Mouse (Mus musculus): Measurements from ENCODE around the gene Klk1b22. TPM values are rescaled to one million over a fixed set of nuclear protein-coding genes. Genes with fewer than 3 reads are reported as not detected.
"Not testable (repeated sequence)": the region's sequence is repeated elsewhere in the genome, so short reads cannot be mapped to it uniquely, and the experiment has no call there.

The Klk1b22 gene
- not detected for total RNA-seq (2022)

DNA sequence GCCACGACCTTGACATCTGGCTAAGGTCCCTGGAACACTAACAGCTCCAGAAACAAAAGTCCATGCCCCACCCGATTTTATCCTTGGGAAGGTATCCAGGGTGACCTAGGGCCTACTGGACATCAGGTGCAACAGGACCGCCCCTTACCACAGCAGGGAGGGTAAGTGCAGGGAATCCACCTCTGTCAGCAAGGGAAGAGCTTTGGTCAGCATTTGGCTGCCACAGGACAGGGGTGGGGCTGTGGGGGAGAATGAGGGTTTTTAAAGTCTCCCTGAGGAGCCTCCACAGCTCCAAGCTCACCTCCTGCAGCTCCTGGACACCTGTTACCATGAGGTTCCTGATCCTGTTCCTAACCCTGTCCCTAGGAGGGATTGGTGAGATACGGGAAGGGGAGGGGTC, at the start of gene Klk1b22:
Gene Klk1b22, plus strand, starts transcription at position 301 of the 400 bp plus-strand sequence.
- no peak for DNase-seq (ENCODE audit: low spot score in 2 of 2)

DNA sequence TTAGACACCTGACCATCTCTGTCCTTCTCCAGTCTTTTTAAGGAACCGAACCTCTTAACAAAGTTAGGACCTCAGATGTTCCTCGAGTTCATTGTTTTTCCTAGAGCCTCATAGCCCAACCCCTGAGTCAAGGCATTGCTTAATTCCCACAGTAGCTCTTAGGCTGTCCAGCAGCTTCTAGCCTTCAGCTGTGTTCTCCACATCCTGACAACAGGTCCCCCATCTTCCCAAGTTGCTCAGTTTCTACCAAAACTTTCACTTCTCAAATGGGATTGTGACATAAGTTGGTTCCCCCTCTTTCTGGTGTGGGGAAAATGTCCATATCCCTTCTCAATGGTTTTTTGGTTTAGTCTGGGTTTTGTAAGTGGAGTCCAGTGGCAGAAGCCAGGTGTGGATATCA, 40.4 kb upstream of the Klk1b22 start:
- DNase-seq (ENCODE audit: low spot score in 2 of 2) = no peak

DNA sequence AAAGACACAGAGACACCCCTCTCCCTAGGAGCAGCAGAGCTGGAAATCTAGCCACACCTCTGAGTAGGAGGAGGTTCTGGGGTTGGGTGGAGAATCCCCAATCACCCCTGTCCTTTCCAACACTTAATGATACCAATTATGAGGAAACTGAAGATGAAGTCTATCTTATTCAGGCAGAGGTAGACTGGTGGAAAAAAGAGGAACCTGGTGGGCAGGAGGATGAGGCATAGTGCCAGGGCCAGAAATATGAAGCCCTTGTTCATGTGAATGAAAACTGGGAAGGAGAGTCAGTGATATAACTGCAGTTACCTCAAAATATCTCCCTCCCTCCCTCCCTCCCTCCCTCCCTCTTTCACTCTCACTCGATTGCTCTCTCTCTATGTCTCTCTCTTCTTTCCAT, 34.8 kb upstream of the Klk1b22 start:
- DNase-seq (ENCODE audit: low spot score in 2 of 2) = no peak

DNA sequence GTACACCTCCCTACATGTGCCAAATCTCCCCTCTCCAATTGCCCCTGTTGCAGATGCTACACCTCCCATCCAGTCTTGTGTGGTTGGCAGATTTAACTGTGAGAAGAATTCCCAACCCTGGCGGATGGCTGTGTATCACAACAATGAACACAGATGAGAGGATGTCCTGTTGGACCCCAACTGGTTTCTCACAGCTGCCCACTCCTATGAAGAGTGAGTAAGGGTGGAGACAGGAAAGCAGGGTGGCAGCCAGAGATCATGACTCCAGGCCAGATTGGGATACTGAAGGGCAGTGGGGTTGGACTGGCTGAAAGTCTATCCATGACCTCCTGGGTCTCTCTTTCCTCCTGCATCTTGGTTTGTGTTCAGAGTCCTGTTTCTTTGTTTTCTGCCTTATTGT, 16.4 kb upstream of the Klk1b22 start:
- no peak for DNase-seq (ENCODE audit: low spot score in 2 of 2)

DNA sequence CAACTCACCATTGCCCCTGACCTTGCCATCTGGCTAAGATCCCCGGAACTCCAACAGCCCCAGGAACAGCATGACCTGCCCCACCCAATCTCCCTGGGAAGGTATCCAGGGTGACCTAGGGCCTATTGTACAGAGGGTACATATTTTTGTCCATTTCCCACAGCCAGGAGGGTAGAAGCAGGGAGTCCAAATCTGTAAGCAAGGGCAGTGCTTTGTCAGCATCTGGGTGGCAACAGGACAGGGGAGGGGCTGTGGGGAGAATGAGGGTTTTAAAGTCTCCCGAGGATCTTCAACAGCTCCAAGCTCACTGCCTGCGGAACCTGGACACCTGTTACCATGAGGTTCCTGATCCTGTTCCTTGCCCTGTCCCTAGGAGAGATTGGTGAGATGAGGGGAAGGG, 10.4 kb upstream of the Klk1b22 start, which contains the start of gene Klk1b21:
Gene Klk1b21, plus strand, starts transcription at position 301 of the 400 bp plus-strand sequence.
- not testable (repeated sequence) for DNase-seq (ENCODE audit: low spot score in 2 of 2)

DNA sequence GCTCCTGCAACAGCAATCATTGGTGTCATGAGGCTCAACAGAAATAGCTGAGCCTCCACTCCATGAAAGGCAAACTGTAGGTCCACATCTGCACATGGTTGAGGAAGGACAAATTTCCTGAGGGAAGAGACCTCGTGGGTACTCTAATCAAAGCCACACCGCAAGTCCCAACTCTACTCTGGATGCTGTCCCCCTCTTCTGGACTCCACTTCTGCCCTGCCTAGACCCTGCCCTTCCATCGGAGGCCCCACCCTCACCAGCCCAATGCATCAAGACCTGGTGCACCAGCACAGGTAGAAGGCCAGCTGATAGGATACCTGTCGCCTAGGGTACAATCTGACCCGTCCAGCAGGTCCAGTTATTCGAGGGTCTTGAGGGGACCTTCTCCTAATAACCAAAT, 11.0 kb downstream of the Klk1b22 start:
- DNase-seq (ENCODE audit: low spot score in 2 of 2) = no peak

DNA sequence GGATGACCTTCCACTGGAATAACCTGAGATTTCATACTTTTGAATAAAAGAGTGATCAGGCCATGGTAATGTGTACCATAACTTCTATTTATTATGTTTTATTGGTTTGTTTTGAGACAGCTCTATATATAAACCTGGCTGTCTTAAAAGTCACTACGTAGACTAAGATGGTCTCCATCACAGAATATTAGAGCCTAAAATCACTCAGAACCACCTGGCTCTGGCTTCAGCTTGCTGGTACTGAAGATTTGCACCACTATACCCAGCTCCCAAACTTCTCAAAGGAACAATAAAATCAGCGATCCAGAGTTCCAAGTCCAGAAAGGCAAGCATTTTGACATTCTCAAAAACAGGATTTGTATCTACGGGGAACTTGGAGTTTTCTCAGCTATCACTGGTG, 24.0 kb downstream of the Klk1b22 start, which contains the start of gene Klk1b16:
Gene Klk1b16, plus strand, starts transcription at position 301 of the 400 bp plus-strand sequence.
- no peak for DNase-seq (ENCODE audit: low spot score in 2 of 2)

Other genes with a start within 250 kb of the Klk1b22 start
- gene Klk4, start 231.5 kb upstream of the Klk1b22 start, total RNA-seq (2022) = not detected
- gene Klk15, start 178.9 kb upstream of the Klk1b22 start, total RNA-seq (2022) = not detected
- gene Klk1b8, start 162.0 kb upstream of the Klk1b22 start, total RNA-seq (2022) = not detected
- not detected for gene Klk1b1, start 145.9 kb upstream of the Klk1b22 start, total RNA-seq (2022)
- not detected for gene Klk1b9, start 136.6 kb upstream of the Klk1b22 start, total RNA-seq (2022)
- gene Klk1b11, start 116.8 kb upstream of the Klk1b22 start, total RNA-seq (2022) = not detected
- not detected for gene Klk1b26, start 100.5 kb upstream of the Klk1b22 start, total RNA-seq (2022)
- gene Klk1b27, start 60.4 kb upstream of the Klk1b22 start, total RNA-seq (2022) = not detected
- gene Klk1b21, start 10.3 kb upstream of the Klk1b22 start, total RNA-seq (2022) = not detected
- gene Klk1b16, start 24.1 kb downstream of the Klk1b22 start, total RNA-seq (2022) = not detected
- gene Klk1b24, start 75.6 kb downstream of the Klk1b22 start, total RNA-seq (2022) = not detected
- not detected for gene Klk1b3, start 85.5 kb downstream of the Klk1b22 start, total RNA-seq (2022)
- not detected for gene Klk1b4, start 94.8 kb downstream of the Klk1b22 start, total RNA-seq (2022)
- not detected for gene Klk1b5, start 103.3 kb downstream of the Klk1b22 start, total RNA-seq (2022)
- not detected for gene Klk1, start 112.7 kb downstream of the Klk1b22 start, total RNA-seq (2022)
- not detected for gene Gm36864, start 123.5 kb downstream of the Klk1b22 start, total RNA-seq (2022)
- 1 to 10 TPM in 3 of 4 experiments, under 1 TPM in 1; 0.87 to 1.8 (median 1.4) TPM for gene 1700028J19Rik, start 134.0 kb downstream of the Klk1b22 start, total RNA-seq (2022)
- 10 to 100 TPM; 81.6 to 96.2 (median 87.1) TPM for gene 2410002F23Rik, start 134.0 kb downstream of the Klk1b22 start, total RNA-seq (2022)
- gene Acp4, start 144.7 kb downstream of the Klk1b22 start, total RNA-seq (2022) = under 1 TPM in 1 of 4 experiments, not detected in 3; 0.21 TPM
- gene Gm15517, start 148.8 kb downstream of the Klk1b22 start, total RNA-seq (2022) = not detected
- 1 to 10 TPM; 2.6 to 3.7 (median 3.1) TPM for gene Clec11a, start 194.2 kb downstream of the Klk1b22 start, total RNA-seq (2022)
- gene Shank1, start 197.6 kb downstream of the Klk1b22 start, total RNA-seq (2022) = 100 to 1,000 TPM; 509 to 568 (median 540) TPM

Measured in left cerebral cortex, adult 8-10 months (tissue).